Mouse (Mus musculus): ENCODE data around the gene Cdk18.

Gene Cdk18

GRCm38 (mm10) chr1:132063096-132063495 lies 76.4 kb downstream of the Cdk18 start:
- no peak for DNase-seq (ENCODE audit: low spot score)
